Mouse (Mus musculus): ENCODE data around the gene Mapk9.
"Not testable (repeated sequence)": the region's sequence is repeated elsewhere in the genome, so short reads cannot be mapped to it uniquely, and the experiment has no call there.

Gene Mapk9

DNA sequence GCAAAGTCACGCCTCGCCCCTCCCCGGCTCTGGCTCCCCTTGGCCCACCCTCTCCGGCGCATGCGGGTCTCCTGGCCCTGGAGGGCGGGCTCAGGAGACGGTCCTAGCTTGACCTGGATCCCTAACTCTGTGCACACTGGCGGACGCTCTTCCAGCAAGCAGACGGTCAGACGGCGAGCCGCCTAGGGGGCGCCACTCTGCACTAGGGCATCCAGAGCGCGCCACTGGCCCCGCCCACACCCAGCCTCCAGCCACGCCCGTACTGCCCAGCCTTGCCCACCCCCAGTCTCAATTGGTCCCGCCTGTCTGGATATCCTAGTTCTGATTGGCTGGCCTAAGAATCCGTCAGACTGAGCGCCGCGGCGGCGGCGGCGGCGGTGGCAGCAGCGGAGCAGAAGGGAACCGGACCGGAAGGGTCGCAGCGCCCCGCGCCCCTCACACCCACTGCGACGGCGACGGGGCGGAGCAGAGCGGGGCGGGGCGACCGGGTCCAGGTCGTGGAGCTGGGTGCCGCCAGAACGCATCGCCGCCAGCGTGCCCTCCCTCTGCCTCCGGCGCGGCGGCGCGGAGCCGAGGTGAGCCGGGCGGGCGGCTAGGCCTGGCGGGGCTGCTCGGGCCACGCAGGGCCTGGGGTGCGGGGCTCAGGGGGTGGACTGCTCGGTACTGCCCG is at the start of gene Mapk9:
Gene Mapk9 (plus strand): TSS at position 351 of the 670 bp plus-strand sequence.
- DNase-seq = peak; percentile 98 to 99

DNA sequence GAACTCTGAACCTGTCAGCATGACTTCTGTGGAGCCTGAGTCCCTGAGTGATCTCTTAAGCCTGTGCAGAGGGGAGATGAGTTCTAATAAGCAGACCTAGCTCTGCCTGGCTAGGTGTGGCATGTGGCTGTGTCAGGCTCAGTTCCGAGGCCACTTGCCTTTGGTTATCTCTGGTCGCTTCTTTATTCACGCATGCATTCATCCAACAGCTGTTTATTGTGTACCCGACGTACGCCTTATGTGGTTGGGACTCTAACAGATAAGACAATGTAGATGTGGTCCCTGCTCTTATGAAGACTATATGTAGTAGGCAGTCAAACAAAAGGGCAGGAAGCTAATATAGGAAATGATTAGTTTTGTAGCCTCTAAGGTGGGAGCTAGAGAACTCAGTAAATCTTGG is 47.6 kb upstream of the Mapk9 start:
- DNase-seq = no peak

DNA sequence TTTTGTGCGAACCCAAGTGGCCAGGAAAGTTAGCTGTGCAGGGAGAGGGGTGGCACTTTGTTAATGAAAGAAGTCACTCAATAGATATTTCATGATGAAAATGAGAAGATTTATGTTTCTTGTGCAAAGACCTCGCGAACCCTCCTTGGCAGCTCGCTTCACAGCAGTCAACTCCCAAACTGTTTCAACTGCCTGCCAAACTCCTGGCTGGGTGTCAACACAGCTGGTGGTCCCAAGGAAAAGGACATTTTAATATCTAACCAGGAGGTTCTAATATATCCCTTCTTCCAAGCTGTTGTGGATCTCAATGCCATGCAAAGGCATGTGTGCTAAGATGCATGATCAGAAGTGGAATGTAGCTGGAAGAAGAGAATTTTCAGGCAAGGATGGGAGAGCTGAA is 45.0 kb upstream of the Mapk9 start:
- no peak for DNase-seq

DNA sequence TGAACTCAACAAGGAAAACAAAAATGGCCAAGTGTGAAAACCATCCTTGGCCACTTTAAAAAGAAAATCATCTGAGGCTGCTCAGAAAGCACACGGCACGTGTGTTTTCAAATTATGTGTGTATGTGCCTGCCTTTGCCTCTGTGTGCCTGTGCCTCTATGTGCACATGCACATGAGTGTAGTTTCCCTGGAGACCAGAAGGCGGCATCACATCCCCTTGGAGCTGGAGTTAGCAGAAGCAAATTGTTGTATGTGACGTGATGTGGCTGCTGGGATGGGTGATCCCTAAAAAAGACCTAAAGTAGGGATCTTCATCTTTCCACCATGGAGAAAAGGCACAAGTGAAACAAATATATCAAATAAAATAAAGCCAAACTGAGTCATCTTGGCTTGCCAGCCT is 42.8 kb upstream of the Mapk9 start:
- no peak for DNase-seq

DNA sequence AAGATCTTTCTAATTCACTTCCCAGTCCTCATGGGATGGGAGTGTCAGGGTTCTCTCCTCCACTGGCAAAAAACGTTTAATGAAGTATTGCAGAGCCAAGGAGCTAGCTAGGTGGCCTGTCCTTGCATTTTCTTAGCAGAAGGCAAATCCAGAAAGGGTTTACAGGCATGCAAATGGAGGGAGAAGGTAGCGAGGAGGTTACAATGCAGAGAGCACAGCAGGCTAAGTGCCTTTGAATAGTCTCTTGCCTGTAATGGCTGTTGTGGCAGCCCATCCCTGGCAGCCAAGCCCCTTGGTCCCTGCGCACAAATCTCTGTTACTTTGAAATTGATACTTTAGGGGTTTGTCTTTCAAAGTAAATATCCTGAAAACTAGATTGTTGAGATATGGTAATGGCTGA is 40.3 kb upstream of the Mapk9 start:
- no peak for DNase-seq

DNA sequence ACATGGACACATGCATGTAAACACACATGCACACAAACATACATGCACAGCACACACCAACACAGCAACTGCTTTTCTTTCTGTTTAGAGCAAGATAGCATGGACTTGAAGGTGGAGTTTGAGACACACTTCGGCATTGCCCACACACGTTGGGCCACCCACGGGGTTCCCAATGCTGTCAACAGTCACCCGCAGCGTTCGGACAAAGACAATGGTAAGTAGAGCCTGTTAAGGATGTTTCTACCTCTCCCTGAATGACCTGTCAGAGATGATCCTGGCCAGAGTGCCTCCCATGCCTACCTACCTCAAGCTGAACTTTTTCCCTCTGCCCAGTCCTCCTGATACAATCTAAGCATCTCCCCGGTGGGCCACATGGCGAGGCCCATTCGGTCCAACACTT is 37.6 kb upstream of the Mapk9 start:
- DNase-seq = no peak

DNA sequence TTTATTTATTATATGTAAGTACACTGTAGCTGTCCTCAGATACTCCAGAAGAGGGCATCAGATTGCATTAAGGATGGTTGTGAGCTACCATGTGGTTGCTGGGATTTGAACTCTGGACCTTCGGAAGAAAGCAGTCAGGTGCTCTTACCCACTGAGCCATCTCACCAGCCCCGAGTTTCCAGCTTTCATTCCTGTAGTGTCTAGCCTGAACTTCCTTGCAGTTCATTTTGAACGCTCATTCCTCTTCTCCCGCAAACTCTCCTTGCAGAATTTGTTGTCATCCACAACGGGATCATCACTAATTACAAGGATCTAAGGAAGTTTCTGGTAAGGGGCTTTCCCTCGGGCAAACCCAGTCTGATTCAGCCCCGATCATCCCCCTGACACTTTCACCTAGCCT is 35.9 kb upstream of the Mapk9 start:
- not testable (repeated sequence) for DNase-seq

DNA sequence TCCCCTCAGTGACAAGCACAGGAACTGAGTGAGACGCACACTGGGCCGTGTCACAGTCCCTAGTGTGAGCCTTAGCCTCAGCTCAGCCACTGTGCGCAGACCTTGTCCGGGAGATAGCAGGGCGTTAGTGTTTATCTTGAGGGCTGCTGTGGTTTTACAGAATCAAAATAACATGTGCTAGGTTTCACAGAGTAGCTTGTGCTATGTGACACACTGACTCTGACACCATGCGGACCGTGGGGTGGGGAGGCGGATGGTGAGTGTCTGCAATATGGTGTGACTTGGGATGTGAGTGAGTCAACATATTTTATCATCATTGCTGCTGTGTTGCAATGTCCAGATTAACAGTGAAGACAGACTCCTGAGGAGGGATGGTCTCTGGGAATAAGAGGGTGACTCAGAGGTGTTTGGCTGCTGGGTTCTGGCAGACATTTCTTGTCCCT is 35.4 kb upstream of the Mapk9 start:
- no peak for DNase-seq

DNA sequence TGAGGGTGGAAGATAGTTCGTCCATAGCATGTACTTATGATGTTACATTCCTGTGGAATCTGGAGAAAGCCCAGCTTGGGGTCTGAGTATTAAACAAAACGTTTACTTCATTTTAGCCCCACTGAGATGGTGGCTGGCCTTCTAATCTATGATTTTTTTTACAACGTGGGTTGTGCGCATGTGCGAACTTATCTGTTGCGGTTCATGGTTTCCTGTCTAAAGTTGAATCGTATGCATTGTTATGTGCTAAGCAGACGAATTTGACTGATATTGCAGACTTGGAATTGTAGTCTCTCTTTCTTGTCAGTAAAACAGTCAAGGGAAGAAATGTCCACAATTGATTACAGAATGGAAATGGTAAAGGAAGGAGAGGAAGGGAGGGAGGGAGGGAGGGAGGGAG is 34.7 kb upstream of the Mapk9 start:
- no peak for DNase-seq

DNA sequence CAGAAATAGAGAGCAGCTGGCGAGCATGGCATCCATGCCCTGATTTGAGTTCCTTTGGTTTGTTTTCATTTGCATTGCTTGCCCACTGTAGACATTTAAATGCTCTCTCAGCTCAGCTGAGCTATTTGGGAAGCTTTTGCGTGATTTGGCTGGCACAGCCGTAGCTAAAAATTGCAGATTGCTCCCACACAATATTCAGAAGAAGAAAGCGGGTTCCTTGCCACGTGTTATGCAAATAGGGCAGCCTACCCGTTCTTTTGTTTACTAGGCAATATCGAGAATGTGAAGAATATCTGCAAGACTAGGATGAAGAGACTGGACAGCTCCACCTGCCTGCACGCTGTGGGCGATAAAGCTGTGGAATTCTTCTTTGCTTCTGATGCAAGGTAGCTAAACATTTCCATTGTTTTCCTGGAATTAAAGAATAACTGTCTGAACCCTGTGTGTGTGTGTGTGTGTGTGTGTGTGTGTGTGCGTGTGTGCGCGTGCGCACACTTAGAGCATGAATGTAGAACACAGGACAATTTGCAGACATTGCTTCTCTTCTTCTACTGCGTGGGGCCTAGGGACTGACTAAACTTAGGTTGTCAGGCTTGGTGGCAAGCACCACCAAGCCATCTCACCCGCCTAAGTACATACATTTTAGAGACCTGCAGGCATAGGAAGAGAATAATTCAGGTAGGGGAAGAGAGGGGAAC is 27.5 kb upstream of the Mapk9 start:
- DNase-seq = no peak

DNA sequence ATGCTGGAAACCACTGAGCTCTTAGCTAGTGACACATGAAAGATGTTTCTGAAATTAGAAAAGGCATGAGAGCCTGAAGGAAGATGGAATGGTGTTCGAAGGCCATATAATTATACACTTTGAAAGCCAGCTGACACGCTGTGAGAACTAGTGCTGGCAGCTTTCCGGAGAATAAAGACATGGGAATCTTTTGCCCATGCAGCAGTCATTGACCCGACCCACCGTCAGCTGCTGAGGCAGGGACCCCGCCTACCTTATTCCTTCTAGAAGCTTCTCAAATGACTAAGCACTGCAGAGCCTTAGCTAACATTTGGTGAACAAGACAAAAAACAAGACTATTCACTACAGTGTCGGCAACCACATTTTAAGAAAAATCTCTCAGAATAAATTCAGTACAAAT is 26.9 kb upstream of the Mapk9 start:
- DNase-seq = no peak

DNA sequence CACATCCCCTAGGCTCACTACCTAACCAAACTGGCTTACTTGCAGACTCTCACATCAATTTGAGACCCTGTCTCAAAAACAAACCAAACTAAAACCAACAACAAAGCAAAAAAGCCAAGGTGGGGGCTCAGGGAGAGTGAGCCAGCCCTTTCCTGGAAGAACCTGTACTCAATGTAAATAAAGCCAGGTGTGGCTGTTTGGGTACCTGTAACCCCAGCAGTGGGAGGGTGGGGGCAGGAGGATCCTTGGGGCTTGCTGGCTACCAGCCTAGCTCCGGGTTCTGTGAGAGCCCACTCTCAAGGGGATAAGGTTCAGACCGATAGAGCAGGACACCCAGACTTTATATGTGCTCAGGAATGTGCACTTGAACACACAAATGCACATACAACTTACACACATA is 25.6 kb upstream of the Mapk9 start:
- DNase-seq = no peak

DNA sequence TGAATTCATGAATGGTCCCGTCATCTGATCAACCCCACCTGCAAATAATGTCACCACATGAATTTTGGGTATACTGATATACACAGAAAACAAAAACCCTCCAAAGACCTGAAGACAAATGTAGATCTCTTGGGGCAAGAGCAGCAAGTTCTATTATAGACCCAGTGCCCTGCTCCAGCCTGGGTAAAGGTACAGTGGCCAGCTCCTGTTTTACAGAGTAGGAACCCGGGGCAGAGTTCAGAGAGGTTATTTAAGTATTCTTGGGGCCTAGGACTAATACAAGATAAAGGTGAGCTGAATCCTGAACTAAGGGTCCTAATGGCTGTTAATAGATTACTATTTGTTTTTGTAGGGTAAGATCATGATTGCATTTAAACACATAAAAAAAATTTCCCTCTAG is 25.0 kb upstream of the Mapk9 start:
- no peak for DNase-seq

DNA sequence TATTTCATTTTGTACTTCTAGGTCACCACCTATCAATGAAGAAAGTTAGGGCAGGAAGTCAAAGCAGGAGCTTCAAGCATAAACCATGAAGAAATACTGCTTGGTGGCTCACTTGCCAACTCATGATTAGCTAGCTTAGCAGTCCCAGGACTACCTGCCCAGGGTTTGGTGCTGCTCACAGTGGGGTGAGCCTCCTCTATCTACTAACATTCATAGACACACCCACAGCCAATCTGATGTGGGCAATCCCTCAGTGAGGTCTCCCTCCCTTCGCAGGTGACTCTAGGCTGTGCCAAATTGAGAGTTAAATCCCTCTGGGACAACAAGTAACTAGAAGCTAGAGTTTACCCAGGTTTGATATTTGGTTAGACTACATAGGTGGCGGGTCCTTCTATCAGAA is 24.2 kb upstream of the Mapk9 start:
- DNase-seq = no peak

DNA sequence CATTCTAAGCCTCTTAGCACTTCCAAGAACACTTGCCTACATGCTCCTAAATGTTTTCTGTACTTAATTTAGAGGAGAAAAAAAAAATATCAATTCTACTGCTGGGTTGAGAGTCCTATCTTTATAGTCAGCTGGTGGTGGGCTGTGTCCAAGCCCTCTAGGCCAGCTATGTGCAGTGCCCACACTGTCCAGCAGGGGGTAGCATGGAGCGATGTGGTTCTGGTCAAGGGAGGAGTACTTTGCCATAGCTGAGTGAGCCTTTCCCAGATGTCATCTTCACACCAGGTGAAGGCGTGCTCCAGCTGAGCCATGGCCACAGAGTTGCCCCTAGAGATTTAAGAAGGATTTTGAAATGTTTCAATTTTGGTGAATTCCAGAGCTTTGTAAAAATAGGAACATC is 21.7 kb upstream of the Mapk9 start:
- DNase-seq = peak; percentile 48 to 75

DNA sequence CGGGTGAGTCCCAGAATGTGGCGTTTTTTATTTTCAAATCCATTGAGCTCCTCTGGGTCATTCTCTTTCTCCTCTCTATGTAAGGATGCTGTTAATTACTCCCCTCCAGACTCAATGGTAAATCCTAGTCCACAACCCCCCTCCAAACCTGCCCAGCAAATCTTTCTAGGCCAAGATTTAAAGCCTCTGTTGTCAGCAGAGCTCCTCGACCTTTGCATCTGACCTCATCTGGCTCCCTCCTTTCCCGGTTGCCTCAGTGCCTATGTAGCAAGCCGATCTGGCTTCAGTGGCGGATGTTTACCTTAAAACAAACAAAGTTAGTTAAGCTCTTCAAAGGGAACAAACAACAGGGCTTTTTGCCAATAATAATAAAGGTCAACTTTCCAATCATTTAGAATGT is 19.3 kb upstream of the Mapk9 start:
- DNase-seq = no peak

DNA sequence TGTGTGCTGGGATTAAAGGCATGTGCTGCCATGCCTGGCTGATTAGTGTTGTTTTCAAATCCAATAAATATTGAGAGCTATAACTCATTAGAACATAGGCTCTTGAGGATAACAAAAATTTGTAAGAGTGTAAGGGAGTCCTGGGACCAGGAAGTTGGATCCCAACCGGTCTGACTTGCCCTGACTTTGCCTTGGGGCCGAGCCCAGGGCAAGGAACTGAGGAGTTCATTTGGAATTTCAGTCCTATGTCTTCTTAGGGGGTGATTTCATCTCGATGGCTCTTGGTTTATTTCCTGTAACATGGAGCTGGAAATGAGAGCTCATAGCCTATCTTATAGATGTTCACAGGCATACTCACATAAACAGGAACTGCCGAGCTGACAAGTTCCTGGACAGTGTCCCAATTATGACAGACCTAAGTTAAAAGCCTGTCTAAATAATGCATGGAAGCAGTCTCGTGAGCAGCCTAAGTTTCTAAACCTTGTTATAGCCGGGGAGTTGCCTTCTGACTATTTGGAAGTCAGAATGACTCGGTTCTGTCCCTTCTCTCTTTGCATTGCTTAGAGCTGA is 17.3 kb upstream of the Mapk9 start:
- DNase-seq = no peak

DNA sequence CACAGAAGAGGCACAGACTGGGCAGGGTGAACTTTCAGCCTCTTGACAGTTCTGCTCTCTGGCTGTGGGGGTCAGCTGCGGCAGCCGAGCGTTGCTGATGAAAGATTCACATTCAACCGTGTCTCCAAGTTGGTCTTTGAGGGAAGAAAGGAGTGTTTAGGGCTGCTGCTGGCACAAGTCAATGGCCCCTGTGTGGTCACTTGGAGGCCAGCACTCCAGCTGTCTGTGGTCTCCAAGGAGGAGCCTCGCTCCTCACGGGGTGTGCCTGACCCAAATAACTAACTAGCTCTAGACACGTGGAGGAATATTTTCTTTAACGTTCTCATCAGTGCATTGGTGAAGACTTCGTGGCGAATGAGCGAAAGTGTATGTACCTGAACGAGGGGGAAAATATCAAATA is 14.6 kb upstream of the Mapk9 start:
- no peak for DNase-seq

DNA sequence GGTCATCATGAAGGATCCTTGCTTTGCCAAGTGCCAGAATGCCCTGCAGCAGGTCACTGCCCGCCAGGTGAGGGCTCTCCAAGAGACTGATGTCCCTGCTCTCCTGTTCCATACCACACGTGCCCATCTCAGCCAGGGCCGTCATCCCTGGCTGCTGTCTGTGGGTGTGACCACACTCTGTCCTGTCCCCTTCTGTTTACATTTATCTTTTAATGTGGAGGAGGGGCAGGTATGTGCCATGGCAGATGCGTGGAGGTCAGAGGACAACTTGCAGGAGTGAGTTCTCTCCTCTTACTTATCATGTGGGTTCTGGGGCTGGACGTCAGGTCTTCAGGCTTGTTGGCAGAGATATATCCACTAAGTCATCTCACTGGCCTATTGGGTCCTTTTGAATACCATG is 13.6 kb upstream of the Mapk9 start:
- no peak for DNase-seq

DNA sequence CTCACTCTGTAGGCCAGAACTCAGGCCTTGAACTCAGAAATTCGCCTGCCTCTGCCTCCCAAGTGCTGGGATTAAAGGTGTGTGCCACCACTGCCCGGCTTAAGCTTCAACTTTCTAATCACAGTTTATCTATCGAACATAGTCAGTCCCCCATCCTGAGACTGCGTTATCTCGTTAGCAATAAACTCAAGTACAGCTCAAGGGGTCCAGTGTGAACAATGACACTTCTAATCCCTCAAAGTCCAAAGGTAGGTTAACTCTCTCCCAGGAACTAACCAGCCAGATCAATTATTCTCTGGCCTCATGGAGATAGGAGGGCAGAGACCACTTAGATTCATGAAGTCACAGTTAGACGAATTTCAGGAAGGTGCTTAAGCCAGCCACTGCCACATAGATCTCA is 12.3 kb upstream of the Mapk9 start:
- DNase-seq = no peak

DNA sequence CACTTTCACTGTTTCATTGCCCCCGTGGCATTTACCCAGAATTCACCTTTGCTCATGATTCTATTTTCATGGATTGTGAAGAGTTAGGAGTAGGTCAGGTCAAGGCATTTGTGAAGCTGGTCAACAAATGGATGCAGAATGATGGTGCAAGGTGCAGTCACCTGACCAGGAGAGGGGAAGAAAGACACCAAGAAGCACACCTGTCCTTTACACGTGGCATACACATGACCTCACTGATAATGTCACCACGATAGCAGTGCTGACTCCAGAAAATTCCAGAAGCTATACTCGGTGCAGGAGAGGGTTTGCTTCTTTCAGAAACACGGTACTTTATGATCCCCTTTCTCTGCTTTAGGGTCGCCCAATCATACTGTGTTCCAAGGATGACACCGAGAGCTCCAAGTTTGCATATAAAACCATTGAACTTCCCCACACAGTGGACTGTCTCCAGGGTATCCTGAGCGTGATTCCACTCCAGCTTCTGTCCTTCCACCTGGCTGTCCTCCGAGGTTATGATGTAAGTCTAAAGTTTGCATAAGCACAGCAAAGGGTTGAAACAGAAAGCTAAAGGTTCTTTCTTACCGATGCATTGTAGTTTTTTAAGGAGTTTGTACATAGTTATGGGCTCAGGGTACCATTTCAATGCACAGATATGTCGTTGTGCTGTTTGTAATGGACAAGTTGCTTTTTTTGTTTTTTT is 11.1 kb upstream of the Mapk9 start:
- DNase-seq = no peak

DNA sequence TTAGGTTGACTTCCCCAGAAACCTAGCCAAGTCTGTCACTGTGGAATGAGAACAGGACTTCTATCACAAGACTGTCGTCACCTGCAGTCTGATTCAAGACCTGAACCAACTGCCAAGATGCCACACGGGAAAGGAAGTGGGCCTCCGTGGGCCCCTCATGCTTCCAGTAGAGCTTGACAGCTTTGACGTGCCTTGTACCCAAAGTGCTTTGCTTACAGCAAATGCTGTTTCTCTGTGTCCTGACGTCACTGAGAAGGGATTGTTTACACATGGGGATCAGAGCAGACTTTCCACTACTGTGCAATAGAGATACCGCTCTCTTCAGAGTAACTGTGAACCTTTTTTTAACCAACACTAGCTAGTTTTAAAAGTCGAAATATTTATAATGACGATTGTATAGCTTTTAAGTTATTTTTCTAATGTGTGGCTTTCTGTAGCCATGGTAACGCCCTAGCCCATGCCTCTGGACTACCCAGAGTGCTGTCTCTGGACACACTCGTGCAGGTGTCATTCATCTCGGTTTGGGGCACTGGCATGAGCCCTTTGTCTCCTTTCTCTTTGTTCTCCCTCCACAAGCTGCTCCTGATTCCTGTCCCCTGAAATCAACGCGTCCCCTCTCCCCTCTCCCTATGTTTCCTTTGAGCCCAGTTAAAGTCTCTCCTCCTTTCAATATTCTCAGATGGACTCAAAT is 8.7 kb upstream of the Mapk9 start:
- DNase-seq = no peak

DNA sequence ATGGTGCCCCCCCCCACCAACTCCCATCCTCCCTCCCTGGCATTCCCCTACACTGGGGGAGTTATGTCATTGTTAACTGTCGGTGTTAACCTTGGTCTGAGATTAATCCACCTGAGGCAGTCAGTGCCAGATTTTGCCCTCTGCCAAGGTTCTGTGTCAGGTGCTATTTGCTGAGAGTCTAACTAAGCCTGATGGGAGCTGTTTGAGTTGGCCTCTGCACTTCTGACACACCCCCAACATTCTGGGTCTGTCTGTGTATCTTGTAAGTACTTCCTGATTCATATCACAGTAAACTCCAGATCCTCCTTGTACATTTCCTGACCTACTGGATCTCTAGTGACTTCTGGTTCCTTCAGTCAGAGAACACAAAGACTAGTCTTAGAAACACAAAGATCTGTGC is 5.9 kb upstream of the Mapk9 start:
- DNase-seq = peak; percentile 29 to 67
